Mouse (Mus musculus): ENCODE results near the gene Inpp5b. TPM values are rescaled to one million over a fixed set of nuclear protein-coding genes. Genes with fewer than 3 reads are reported as not detected.

Gene Inpp5b
- total RNA-seq, 2 experiments from 2014 or later = 5.6 to 7.0 TPM

GRCm38 (mm10) chr4:124765802-124766565 is 24.3 kb downstream of the Inpp5b start:
- peak; percentile 32 to 39 for DNase-seq

GRCm38 (mm10) chr4:124766566-124766940 is 24.9 kb downstream of the Inpp5b start:
- DNase-seq = no peak

- no peak for DNase-seq
These were observed 27.4 kb downstream of the Inpp5b start for GRCm38 (mm10) chr4:124768963-124769591.

- no peak for DNase-seq
These were observed 29.0 kb downstream of the Inpp5b start for GRCm38 (mm10) chr4:124770624-124771023.

GRCm38 (mm10) chr4:124772125-124772524 is 30.5 kb downstream of the Inpp5b start:
- peak; percentile 9 to 24 for DNase-seq

GRCm38 (mm10) chr4:124773449-124773848 is 31.8 kb downstream of the Inpp5b start:
- DNase-seq = no peak

GRCm38 (mm10) chr4:124773995-124774394 is 32.3 kb downstream of the Inpp5b start:
- no peak for DNase-seq

GRCm38 (mm10) chr4:124774429-124774828 is 32.8 kb downstream of the Inpp5b start:
- no peak for DNase-seq

GRCm38 (mm10) chr4:124781361-124781760 is 39.7 kb downstream of the Inpp5b start:
- DNase-seq = no peak

GRCm38 (mm10) chr4:124782395-124782794 is 40.7 kb downstream of the Inpp5b start:
- no peak for DNase-seq

- DNase-seq = no peak
These were observed 42.3 kb downstream of the Inpp5b start for GRCm38 (mm10) chr4:124783937-124784336.

GRCm38 (mm10) chr4:124790013-124790412 is 48.4 kb downstream of the Inpp5b start:
- DNase-seq = no peak

GRCm38 (mm10) chr4:124792114-124792513 is 50.5 kb downstream of the Inpp5b start:
- DNase-seq = no peak

- no peak for DNase-seq
These were observed 54.5 kb downstream of the Inpp5b start for GRCm38 (mm10) chr4:124796141-124796540.

- DNase-seq = no peak
These were observed 55.3 kb downstream of the Inpp5b start for GRCm38 (mm10) chr4:124796913-124797312.

GRCm38 (mm10) chr4:124801552-124802308 is 60.1 kb downstream of the Inpp5b start, which contains the start of gene Mtf1:
Gene Mtf1 (plus strand): TSS chr4:124802104.
- peak; percentile 85 to 92 for DNase-seq

- peak; percentile 98 for DNase-seq
These were observed 60.9 kb downstream of the Inpp5b start for GRCm38 (mm10) chr4:124802309-124803260.

- DNase-seq = no peak
These were observed 61.8 kb downstream of the Inpp5b start for GRCm38 (mm10) chr4:124803406-124803805.

- peak in 1 of 2 experiments; percentile 42 for DNase-seq
These were observed 66.9 kb downstream of the Inpp5b start for GRCm38 (mm10) chr4:124808511-124808910.

- DNase-seq = no peak
These were observed 67.7 kb downstream of the Inpp5b start for GRCm38 (mm10) chr4:124809136-124809883.

- no peak for DNase-seq
These were observed 68.4 kb downstream of the Inpp5b start for GRCm38 (mm10) chr4:124810056-124810455.

Data from heart, adult 18-20 months (tissue).